Mouse (Mus musculus): ENCODE data around the gene Frmd4b. TPM values are rescaled to one million over a fixed set of nuclear protein-coding genes. Genes with fewer than 3 reads are reported as not detected.

Gene Frmd4b
- polyA plus RNA-seq, 2 experiments = 5.7 to 6.4 TPM

DNA sequence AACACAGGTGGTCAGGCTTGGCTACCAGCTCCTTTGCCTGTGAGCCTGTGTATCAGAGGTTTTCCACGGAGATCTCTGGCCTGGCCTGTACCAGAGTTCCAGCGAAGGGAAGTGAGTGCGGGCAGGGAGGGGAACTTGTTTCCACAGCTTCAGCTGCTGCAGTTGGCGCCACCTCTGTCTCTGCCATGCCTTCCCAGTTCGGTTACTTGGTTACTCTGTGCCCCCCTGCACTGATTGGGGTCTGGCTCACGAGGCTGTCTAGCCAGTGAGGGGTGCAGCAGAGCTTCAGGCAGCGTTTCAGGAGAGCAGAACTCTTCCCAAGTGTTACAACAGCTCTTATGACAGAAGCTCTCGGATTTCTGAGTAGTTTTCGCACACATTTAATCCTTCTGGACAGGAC, 6.0 kb upstream of the Frmd4b start:
- Histone ChIP-seq H3K9ac (replicated peaks) (no peak overlapping the region), H3K4me3 (ENCODE audit: insufficient read depth in 1 of 2, low read depth in 2 of 2, low read length in 2 of 2) (no peak overlapping the region), H3K27ac (no peak overlapping the region), H3K27me3 (ENCODE audit: control insufficient read depth, insufficient read depth, low read length) (no peaks in the 10 kb centered on the region), H3K4me1 (replicated peaks; ENCODE audit: control insufficient read depth in 2 of 2, insufficient read depth in 2 of 2, low read length in 1 of 2) (no peaks in the 10 kb centered on the region), H3K9me3 (ENCODE audit: control insufficient read depth, low read length) (no peaks in the 10 kb centered on the region), H3K36me3 (replicated peaks; ENCODE audit: control insufficient read depth, insufficient read depth, low read depth) (no peaks in the 10 kb centered on the region), H3K4me2 (ENCODE audit: low read depth) (no peak overlapping the region)
- WGBS (ENCODE audit: insufficient replicate concordance) = 43% methylated on average over 9 of the region's 9 CpGs
- ATAC-seq (ENCODE audit: insufficient read depth) (no peak), DNase-seq (ENCODE audit: low read depth in 3 of 3, low spot score in 3 of 3) (no peak)
- TF ChIP-seq CTCF (IDR thresholded peaks at IDR 0.05; ENCODE audit: low read depth) (no peak), EP300 (IDR thresholded peaks at IDR 0.05; ENCODE audit: low read depth) (no peak)

DNA sequence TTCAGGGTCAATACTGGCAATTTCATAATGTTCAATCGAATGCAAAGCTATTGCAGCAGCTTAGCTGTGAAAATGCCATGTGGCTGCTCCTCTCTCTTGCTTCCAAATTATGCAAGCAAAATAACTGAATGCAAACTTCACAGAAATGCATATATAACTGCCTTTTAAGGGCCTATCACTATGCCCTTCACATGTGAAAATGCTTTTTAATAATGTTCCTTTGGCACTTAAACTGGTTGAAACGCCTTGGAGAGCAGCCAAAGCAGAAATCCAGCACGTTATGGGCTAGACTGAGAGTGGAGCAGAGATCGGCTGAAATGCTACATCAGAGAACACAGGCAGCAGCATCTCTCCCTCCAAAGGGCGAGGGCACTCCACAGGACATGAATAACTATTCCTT, 4.9 kb upstream of the Frmd4b start:
- no peaks in the 10 kb centered on the region for H3K36me3 ChIP-seq (replicated peaks; ENCODE audit: control insufficient read depth, insufficient read depth, low read depth)
- DNase-seq (ENCODE audit: low read depth in 3 of 3, low spot score in 3 of 3) = no peak
- peaks cover 8% of the 10 kb centered on the region for H3K27me3 ChIP-seq (ENCODE audit: control insufficient read depth, insufficient read depth, low read length)
- no peak for ATAC-seq (ENCODE audit: insufficient read depth)
- no peaks in the 10 kb centered on the region for H3K4me1 ChIP-seq (replicated peaks; ENCODE audit: control insufficient read depth in 2 of 2, insufficient read depth in 2 of 2, low read length in 1 of 2)
- H3K27ac ChIP-seq = no peak overlapping the region
- no peak overlapping the region for H3K4me2 ChIP-seq (ENCODE audit: low read depth)
- H3K9ac ChIP-seq (replicated peaks) = no peak overlapping the region
- no peak for TF ChIP-seq CTCF (IDR thresholded peaks at IDR 0.05; ENCODE audit: low read depth)
- TF ChIP-seq EP300 (IDR thresholded peaks at IDR 0.05; ENCODE audit: low read depth) = no peak
- no peak overlapping the region for H3K4me3 ChIP-seq (ENCODE audit: insufficient read depth in 1 of 2, low read depth in 2 of 2, low read length in 2 of 2)
- 44% methylated on average over 5 of the region's 5 CpGs for WGBS (ENCODE audit: insufficient replicate concordance)
- H3K9me3 ChIP-seq (ENCODE audit: control insufficient read depth, low read length) = no peaks in the 10 kb centered on the region

GRCm38 (mm10) chr6:97617774-97618173, 433 bp upstream of the Frmd4b start:
- no peak for ATAC-seq (ENCODE audit: insufficient read depth)
- H3K27me3 ChIP-seq (ENCODE audit: control insufficient read depth, insufficient read depth, low read length) = peaks cover 25% of the 10 kb centered on the region
- no peak for TF ChIP-seq CTCF (IDR thresholded peaks at IDR 0.05; ENCODE audit: low read depth)
- no peak for TF ChIP-seq EP300 (IDR thresholded peaks at IDR 0.05; ENCODE audit: low read depth)
- H3K4me1 ChIP-seq (replicated peaks; ENCODE audit: control insufficient read depth in 2 of 2, insufficient read depth in 2 of 2, low read length in 1 of 2) = no peaks in the 10 kb centered on the region
- H3K4me3 ChIP-seq (ENCODE audit: insufficient read depth in 1 of 2, low read depth in 2 of 2, low read length in 2 of 2) = no peak overlapping the region
- H3K4me2 ChIP-seq (ENCODE audit: low read depth) = peak overlapping the region; percentile 38; the same call in 1 of the 2 replicates
- no peaks in the 10 kb centered on the region for H3K36me3 ChIP-seq (replicated peaks; ENCODE audit: control insufficient read depth, insufficient read depth, low read depth)
- DNase-seq (ENCODE audit: low read depth in 3 of 3, low spot score in 3 of 3) = no peak
- H3K27ac ChIP-seq = no peak overlapping the region
- no peaks in the 10 kb centered on the region for H3K9me3 ChIP-seq (ENCODE audit: control insufficient read depth, low read length)
- H3K9ac ChIP-seq (replicated peaks) = no peak overlapping the region
- 12% methylated on average over 7 of the region's 7 CpGs for WGBS (ENCODE audit: insufficient replicate concordance)

DNA sequence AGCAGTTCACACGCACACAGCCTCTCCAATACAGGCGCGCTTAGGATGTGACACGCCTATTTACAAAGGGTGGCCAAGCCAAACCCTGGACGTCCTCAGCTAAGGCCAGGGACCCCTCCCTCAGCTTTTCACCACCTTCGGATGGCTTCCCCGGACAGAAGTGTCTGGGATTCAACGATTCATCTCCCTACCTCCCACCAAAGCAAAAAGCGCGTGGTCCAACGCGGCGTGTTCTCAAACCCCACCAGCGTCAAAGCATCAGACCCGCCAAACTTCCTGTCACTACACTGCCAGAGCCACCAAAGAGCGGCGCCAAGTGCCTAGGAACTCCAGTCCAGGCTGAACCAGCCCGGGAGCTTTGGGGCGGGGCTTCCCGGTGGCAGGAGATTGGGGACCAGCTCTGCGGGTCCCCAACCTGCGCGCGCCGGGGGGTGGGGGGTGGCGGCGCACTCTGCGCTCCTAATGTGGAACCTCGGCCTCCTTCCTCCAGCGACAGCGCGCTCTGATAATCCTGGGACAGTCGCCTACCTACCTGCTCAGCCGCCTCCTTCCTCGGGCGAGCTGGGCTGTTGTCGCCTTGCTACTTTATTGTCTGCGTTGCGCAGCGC, 579 bp downstream of the Frmd4b start:
- DNase-seq (ENCODE audit: low read depth in 3 of 3, low spot score in 3 of 3) (no peak), ATAC-seq (ENCODE audit: insufficient read depth) (no peak)
- Histone ChIP-seq H3K4me2 (ENCODE audit: low read depth) (peak overlapping the region; percentile 38), H3K4me1 (replicated peaks; ENCODE audit: control insufficient read depth in 2 of 2, insufficient read depth in 2 of 2, low read length in 1 of 2) (no peaks in the 10 kb centered on the region), H3K4me3 (ENCODE audit: insufficient read depth in 1 of 2, low read depth in 2 of 2, low read length in 2 of 2) (peak overlapping the region; percentile 20 to 40), H3K27me3 (ENCODE audit: control insufficient read depth, insufficient read depth, low read length) (peaks cover 25% of the 10 kb centered on the region), H3K9ac (replicated peaks) (no peak overlapping the region), H3K27ac (no peak overlapping the region), H3K9me3 (ENCODE audit: control insufficient read depth, low read length) (no peaks in the 10 kb centered on the region), H3K36me3 (replicated peaks; ENCODE audit: control insufficient read depth, insufficient read depth, low read depth) (no peaks in the 10 kb centered on the region)
- TF ChIP-seq EP300 (IDR thresholded peaks at IDR 0.05; ENCODE audit: low read depth) = no peak
- TF ChIP-seq CTCF (IDR thresholded peaks at IDR 0.05; ENCODE audit: low read depth) = no peak
- WGBS (ENCODE audit: insufficient replicate concordance) = under 1% methylated on average over 40 of the region's 40 CpGs

GRCm38 (mm10) chr6:97615901-97616461, 1.4 kb downstream of the Frmd4b start:
- H3K36me3 ChIP-seq (replicated peaks; ENCODE audit: control insufficient read depth, insufficient read depth, low read depth) = no peaks in the 10 kb centered on the region
- no peak for DNase-seq (ENCODE audit: low read depth in 3 of 3, low spot score in 3 of 3)
- no peak overlapping the region for H3K9ac ChIP-seq (replicated peaks)
- ATAC-seq (ENCODE audit: insufficient read depth) = no peak
- H3K27me3 ChIP-seq (ENCODE audit: control insufficient read depth, insufficient read depth, low read length) = peaks cover 25% of the 10 kb centered on the region
- H3K9me3 ChIP-seq (ENCODE audit: control insufficient read depth, low read length) = no peaks in the 10 kb centered on the region
- no peaks in the 10 kb centered on the region for H3K4me1 ChIP-seq (replicated peaks; ENCODE audit: control insufficient read depth in 2 of 2, insufficient read depth in 2 of 2, low read length in 1 of 2)
- H3K27ac ChIP-seq = no peak overlapping the region
- no peak for TF ChIP-seq CTCF (IDR thresholded peaks at IDR 0.05; ENCODE audit: low read depth)
- no peak for TF ChIP-seq EP300 (IDR thresholded peaks at IDR 0.05; ENCODE audit: low read depth)
- no peak overlapping the region; a peak in 1 of 4 replicates for H3K4me3 ChIP-seq (ENCODE audit: insufficient read depth in 1 of 2, low read depth in 2 of 2, low read length in 2 of 2)
- peak overlapping the region; percentile 38; the same call in 1 of the 2 replicates for H3K4me2 ChIP-seq (ENCODE audit: low read depth)
- WGBS (ENCODE audit: insufficient replicate concordance) = 10% methylated on average over 16 of the region's 16 CpGs

Data from liver, embryonic 14.5 days (tissue).